Mouse (Mus musculus) thymus, adult 2 months (tissue): ENCODE results near the gene Pole4.

Source experiments
- CTCF ChIP-seq: fragments of 200-500 bp; IDR thresholded peaks from 2 replicates; pipeline ENCODE4 v1.5.1; 2012; ENCODE audit warnings: mild to moderate bottlenecking, control low read depth, low read length, moderate library complexity, borderline replicate concordance; ENCODE audit not compliant: control insufficient read depth, poor library complexity, insufficient read depth; ENCODE audit errors: extremely low read depth
- POLR2A ChIP-seq: fragments of 200-500 bp; IDR thresholded peaks from 2 replicates; pipeline ENCODE4 v1.6.1; 2012; ENCODE audit warnings: mild to moderate bottlenecking, low read length, control low read depth, moderate library complexity; ENCODE audit not compliant: control insufficient read depth, poor library complexity, insufficient read depth; ENCODE audit errors: extremely low read depth

- TF ChIP-seq POLR2A (no peak), CTCF (no peak)
Measured at GRCm38 (mm10) chr6:82589387-82589786, 115.8 kb downstream of the Pole4 start.
